Mouse (Mus musculus) heart, embryonic 15.5 days (tissue): Measurements from ENCODE around the gene Cwc27. TPM values are rescaled to one million over a fixed set of nuclear protein-coding genes. Genes with fewer than 3 reads are reported as not detected.

ENCODE experiments used
- ATAC-seq: fragments of 200-750 bp; cut with Nextera tagmentation; replicated peaks from 2 replicates; pipeline ENCODE4 v1.8.0; 2017; ENCODE audit warnings: low read depth, moderate TSS enrichment; ENCODE audit not compliant: insufficient number of reproducible peaks, insufficient read depth, low FRiP score
- H3K27ac ChIP-seq: fragments of 300-500 bp; sonication (generic); 2 replicates; pipeline ENCODE4 v1.5.1; 2015; ENCODE audit warnings: mild to moderate bottlenecking, inconsistent platforms
- H3K27me3 ChIP-seq: fragments of 300-500 bp; sonication (generic); 2 replicates; pipeline ENCODE4 v1.6.1; 2015; ENCODE audit warnings: inconsistent platforms
- H3K36me3 ChIP-seq: fragments of 300-500 bp; sonication (generic); 2 replicates; pipeline ENCODE4 v1.6.1; 2015; ENCODE audit warnings: mild to moderate bottlenecking, inconsistent platforms
- H3K4me1 ChIP-seq: fragments of 300-500 bp; sonication (generic); replicated peaks from 2 replicates; pipeline ENCODE4 v1.6.1; 2015; ENCODE audit warnings: inconsistent platforms
- H3K4me2 ChIP-seq: fragments of 300-500 bp; sonication (generic); 2 replicates; pipeline ENCODE4 v1.6.1; 2015; ENCODE audit warnings: inconsistent platforms, mild to moderate bottlenecking, moderate library complexity
- H3K4me3 ChIP-seq: fragments of 300-500 bp; sonication (generic); 2 replicates; pipeline ENCODE4 v1.5.1; 2015; ENCODE audit warnings: mild to moderate bottlenecking, inconsistent platforms
- H3K9ac ChIP-seq: fragments of 300-500 bp; sonication (generic); 2 replicates; pipeline ENCODE4 v1.6.1; 2015; ENCODE audit warnings: mild to moderate bottlenecking, inconsistent platforms
- H3K9me3 ChIP-seq: fragments of 300-500 bp; sonication (generic); replicated peaks from 2 replicates; pipeline ENCODE4 v1.6.1; 2016; ENCODE audit warnings: inconsistent platforms
- WGBS: fragments of 180-500 bp; shearing (Covaris S2); methylation state at CpG from one replicate; pipeline ENCODE4 v1.1.7; 2015; ENCODE audit warnings: mixed read lengths; 5-methylcytosine and 5-hydroxymethylcytosine counted together
- polyA plus RNA-seq: library from polyadenylated mRNA; unstranded; fragments of >200 nt; fragmentation: Nextera tagmentation; extraction: Ambion mirVana; gene quantifications from 2 replicates; pipeline ENCODE4 v1.2.1, GENCODE M21; 2015

Cwc27 gene
- polyA plus RNA-seq, 1 experiment from 2014 or later: 20.6 TPM

- no peak for ATAC-seq
- Histone ChIP-seq H3K27me3 (no peaks in the 10 kb centered on the region), H3K4me1 (no peaks in the 10 kb centered on the region), H3K4me2 (no peak overlapping the region), H3K27ac (no peak overlapping the region), H3K9me3 (no peaks in the 10 kb centered on the region), H3K36me3 (no peaks in the 10 kb centered on the region), H3K4me3 (no peak overlapping the region), H3K9ac (no peak overlapping the region)
- WGBS: 70% methylated on average over 14 of the region's 14 CpGs
These were observed 210.0 kb downstream of the Cwc27 start for GRCm38 (mm10) chr13:104606786-104607580.

GRCm38 (mm10) chr13:104605111-104605510 lies 211.8 kb downstream of the Cwc27 start:
- no peak overlapping the region for H3K4me2 ChIP-seq
- WGBS: 60% methylated on average over 2 of the region's 2 CpGs
- no peak overlapping the region for H3K27ac ChIP-seq
- no peaks in the 10 kb centered on the region for H3K9me3 ChIP-seq
- no peaks in the 10 kb centered on the region for H3K4me1 ChIP-seq
- H3K36me3 ChIP-seq: no peaks in the 10 kb centered on the region
- no peaks in the 10 kb centered on the region for H3K27me3 ChIP-seq
- no peak overlapping the region for H3K4me3 ChIP-seq
- H3K9ac ChIP-seq: no peak overlapping the region
- ATAC-seq: no peak

GRCm38 (mm10) chr13:104602197-104602596 lies 214.7 kb downstream of the Cwc27 start:
- H3K36me3 ChIP-seq: no peaks in the 10 kb centered on the region
- no peaks in the 10 kb centered on the region for H3K9me3 ChIP-seq
- no peak overlapping the region for H3K9ac ChIP-seq
- H3K4me2 ChIP-seq: no peak overlapping the region
- no peaks in the 10 kb centered on the region for H3K27me3 ChIP-seq
- H3K4me1 ChIP-seq: no peaks in the 10 kb centered on the region
- no peak for ATAC-seq
- H3K27ac ChIP-seq: no peak overlapping the region
- WGBS: 69% methylated on average over 6 of the region's 6 CpGs
- no peak overlapping the region for H3K4me3 ChIP-seq

GRCm38 (mm10) chr13:104601783-104602182 lies 215.2 kb downstream of the Cwc27 start:
- 89% methylated on average over 3 of the region's 3 CpGs for WGBS
- no peak overlapping the region for H3K4me3 ChIP-seq
- no peak overlapping the region for H3K4me2 ChIP-seq
- H3K9me3 ChIP-seq: no peaks in the 10 kb centered on the region
- H3K4me1 ChIP-seq: no peaks in the 10 kb centered on the region
- no peak for ATAC-seq
- H3K9ac ChIP-seq: no peak overlapping the region
- H3K27ac ChIP-seq: no peak overlapping the region
- no peaks in the 10 kb centered on the region for H3K27me3 ChIP-seq
- no peaks in the 10 kb centered on the region for H3K36me3 ChIP-seq

- ATAC-seq: no peak
- Histone ChIP-seq H3K27me3 (no peaks in the 10 kb centered on the region), H3K4me2 (no peak overlapping the region), H3K9me3 (no peaks in the 10 kb centered on the region), H3K36me3 (no peaks in the 10 kb centered on the region), H3K9ac (no peak overlapping the region), H3K27ac (no peak overlapping the region), H3K4me1 (no peaks in the 10 kb centered on the region), H3K4me3 (no peak overlapping the region)
- 82% methylated on average over 4 of the region's 4 CpGs for WGBS
These were observed 220.7 kb downstream of the Cwc27 start for GRCm38 (mm10) chr13:104596199-104596598.

GRCm38 (mm10) chr13:104594820-104595351 lies 222.1 kb downstream of the Cwc27 start:
- H3K4me2 ChIP-seq: no peak overlapping the region
- no peak overlapping the region for H3K9ac ChIP-seq
- H3K9me3 ChIP-seq: no peaks in the 10 kb centered on the region
- no peaks in the 10 kb centered on the region for H3K36me3 ChIP-seq
- peaks cover 6% of the 10 kb centered on the region for H3K4me1 ChIP-seq
- H3K27me3 ChIP-seq: no peaks in the 10 kb centered on the region
- H3K27ac ChIP-seq: no peak overlapping the region
- no peak for ATAC-seq
- no peak overlapping the region for H3K4me3 ChIP-seq
- WGBS: 77% methylated on average over 4 of the region's 4 CpGs

- H3K36me3 ChIP-seq: no peaks in the 10 kb centered on the region
- peaks cover 6% of the 10 kb centered on the region for H3K4me1 ChIP-seq
- H3K4me3 ChIP-seq: no peak overlapping the region
- H3K9ac ChIP-seq: no peak overlapping the region
- H3K27ac ChIP-seq: no peak overlapping the region
- ATAC-seq: no peak
- H3K4me2 ChIP-seq: no peak overlapping the region
- H3K27me3 ChIP-seq: no peaks in the 10 kb centered on the region
- 84% methylated on average over 7 of the region's 7 CpGs for WGBS
- no peaks in the 10 kb centered on the region for H3K9me3 ChIP-seq
These were observed 226.0 kb downstream of the Cwc27 start for GRCm38 (mm10) chr13:104590931-104591330.

GRCm38 (mm10) chr13:104590097-104590607 lies 226.8 kb downstream of the Cwc27 start:
- no peaks in the 10 kb centered on the region for H3K36me3 ChIP-seq
- no peaks in the 10 kb centered on the region for H3K27me3 ChIP-seq
- WGBS: 48% methylated on average over 11 of the region's 11 CpGs
- no peak for ATAC-seq
- H3K4me3 ChIP-seq: no peak overlapping the region
- no peak overlapping the region for H3K9ac ChIP-seq
- H3K4me2 ChIP-seq: 0 out of 2 replicates have a peak overlapping the region, but pooled peaks have one; percentile 18
- no peak overlapping the region for H3K27ac ChIP-seq
- peaks cover 6% of the 10 kb centered on the region for H3K4me1 ChIP-seq
- H3K9me3 ChIP-seq: no peaks in the 10 kb centered on the region

GRCm38 (mm10) chr13:104588383-104588782 lies 228.6 kb downstream of the Cwc27 start:
- H3K27ac ChIP-seq: no peak overlapping the region
- no peak overlapping the region for H3K4me2 ChIP-seq
- H3K9me3 ChIP-seq: no peaks in the 10 kb centered on the region
- no peak overlapping the region for H3K9ac ChIP-seq
- no peaks in the 10 kb centered on the region for H3K36me3 ChIP-seq
- peaks cover 6% of the 10 kb centered on the region for H3K4me1 ChIP-seq
- no peak overlapping the region for H3K4me3 ChIP-seq
- WGBS: 62% methylated on average over 5 of the region's 5 CpGs
- no peak for ATAC-seq
- no peaks in the 10 kb centered on the region for H3K27me3 ChIP-seq

Other genes starting within 250 kb of the Cwc27 start
- 16.7 and 19.5 TPM in 2 replicates for gene Srek1ip1, start 24.7 kb downstream of the Cwc27 start, polyA plus RNA-seq
- not detected in 2 replicates for gene Shisal2b, start 46.8 kb upstream of the Cwc27 start, polyA plus RNA-seq
- 2.7 and 3.2 TPM in 2 replicates for gene Rgs7bp, start 237.8 kb upstream of the Cwc27 start, polyA plus RNA-seq